Mouse (Mus musculus): ENCODE data around the gene Hfe2.

Gene Hfe2

DNA sequence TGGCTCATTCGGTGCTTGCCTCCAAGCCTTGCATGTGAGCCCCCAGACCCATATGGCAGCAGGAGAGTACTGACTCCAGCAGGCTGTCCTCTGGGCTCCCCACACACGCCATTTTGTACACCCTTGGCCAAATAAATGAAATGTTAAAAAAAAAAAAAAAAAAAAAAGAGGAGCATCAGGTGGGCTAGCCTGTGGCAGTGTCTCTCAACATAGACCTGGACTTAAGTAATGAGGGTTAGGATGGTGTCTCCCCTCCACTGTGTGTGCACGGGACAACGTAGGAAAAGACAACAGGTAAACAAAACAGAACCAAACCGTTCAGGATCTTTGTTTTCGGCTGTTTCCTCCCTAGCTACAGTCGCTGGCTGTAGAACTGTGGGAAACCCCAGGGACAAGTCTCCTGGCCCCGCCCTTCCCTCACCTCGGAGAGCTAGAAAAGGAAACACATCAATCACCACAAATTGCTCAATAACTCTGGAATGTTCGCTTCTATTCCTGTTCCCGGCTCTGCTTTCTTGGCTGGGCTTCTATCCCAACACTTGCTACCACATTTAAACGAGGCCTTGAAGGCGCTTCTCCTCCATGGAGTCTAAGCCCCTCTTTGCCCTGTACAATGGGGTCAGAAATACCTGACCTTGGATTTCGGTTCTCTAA lies 51.2 kb downstream of the Hfe2 start:
- DNase-seq: peak; percentile 85

GRCm38 (mm10) chr3:96576690-96577541 lies 51.9 kb downstream of the Hfe2 start, which contains the start of gene Gm16253:
Gene Gm16253 (plus strand): TSS chr3:96576984.
- peak; percentile 93 for DNase-seq

- DNase-seq: peak; percentile 58
These were observed 52.6 kb downstream of the Hfe2 start for GRCm38 (mm10) chr3:96577566-96577965.
